Mouse (Mus musculus) intestine, embryonic 16.5 days (tissue): ENCODE data around the gene Dpf3. TPM values are rescaled to one million over a fixed set of nuclear protein-coding genes. Genes with fewer than 3 reads are reported as not detected.

Source experiments
- ATAC-seq: fragments of 200-750 bp; cut with Nextera tagmentation; 2 replicates; pipeline ENCODE4 v1.8.0; 2017; ENCODE audit warnings: moderate TSS enrichment, moderate library complexity
- H3K27ac ChIP-seq: fragments of 300-500 bp; sonication (generic); 2 replicates; pipeline ENCODE4 v1.5.1; 2014; ENCODE audit warnings: mild to moderate bottlenecking, low read length
- H3K27me3 ChIP-seq: fragments of 300-500 bp; sonication (generic); replicated peaks from 2 replicates; pipeline ENCODE4 v1.6.1; 2014; ENCODE audit warnings: low read length, control low read depth, mixed read lengths; ENCODE audit not compliant: control insufficient read depth, insufficient read depth
- H3K36me3 ChIP-seq: fragments of 300-500 bp; sonication (generic); 2 replicates; pipeline ENCODE4 v1.6.1; 2014; ENCODE audit warnings: low read length, control low read depth; ENCODE audit not compliant: control insufficient read depth, insufficient read depth
- H3K4me1 ChIP-seq: fragments of 300-500 bp; sonication (generic); 2 replicates; pipeline ENCODE4 v1.6.1; 2014; ENCODE audit warnings: low read length, control low read depth, mixed read lengths; ENCODE audit not compliant: control insufficient read depth, insufficient read depth
- H3K4me2 ChIP-seq: fragments of 300-500 bp; sonication (generic); 2 replicates; pipeline ENCODE4 v1.6.1; 2014; ENCODE audit warnings: low read depth, low read length, control low read depth
- H3K4me3 ChIP-seq: fragments of 300-500 bp; sonication (generic); 2 replicates; pipeline ENCODE4 v1.5.1; 2014; ENCODE audit warnings: mild to moderate bottlenecking, low read length
- H3K9ac ChIP-seq: fragments of 300-500 bp; sonication (generic); 2 replicates; pipeline ENCODE4 v1.6.1; 2014; ENCODE audit warnings: low read depth, low read length
- H3K9me3 ChIP-seq: fragments of 300-500 bp; sonication (generic); 2 replicates; pipeline ENCODE4 v1.6.1; 2016; ENCODE audit warnings: low read length, control low read depth; ENCODE audit not compliant: control insufficient read depth
- WGBS: fragments of 180-500 bp; shearing (Covaris S2); extraction: QIAGEN DNeasy Blood & Tissue Kit; methylation state at CpG from one replicate; pipeline ENCODE4 v1.1.7; 2014; 5-methylcytosine and 5-hydroxymethylcytosine counted together
- polyA plus RNA-seq: library from polyadenylated mRNA; unstranded; fragments of >200 nt; fragmentation: Nextera tagmentation; extraction: Ambion mirVana; gene quantifications from 2 replicates; pipeline ENCODE4 v1.2.1, GENCODE M21; 2015

The Dpf3 gene
- polyA plus RNA-seq, 1 experiment from 2014 or later, result 7.4 TPM

GRCm38 (mm10) chr12:83328899-83329298 is 158.6 kb downstream of the Dpf3 start:
- Histone ChIP-seq H3K9me3 (no peaks in the 10 kb centered on the region), H3K4me1 (no peaks in the 10 kb centered on the region), H3K36me3 (no peaks in the 10 kb centered on the region), H3K9ac (no peak overlapping the region), H3K27ac (no peak overlapping the region), H3K4me2 (no peak overlapping the region), H3K4me3 (no peak overlapping the region), H3K27me3 (no peaks in the 10 kb centered on the region)
- 71% methylated on average over 13 of the region's 13 CpGs for WGBS
- ATAC-seq, result 0 out of 2 replicates have a peak, but pooled peaks have one; percentile 28

GRCm38 (mm10) chr12:83328491-83328890 is 159.0 kb downstream of the Dpf3 start:
- no peak overlapping the region for H3K9ac ChIP-seq
- H3K4me3 ChIP-seq, result no peak overlapping the region
- ATAC-seq, result no peak
- no peaks in the 10 kb centered on the region for H3K36me3 ChIP-seq
- H3K27ac ChIP-seq, result no peak overlapping the region
- no peaks in the 10 kb centered on the region for H3K9me3 ChIP-seq
- no peak overlapping the region for H3K4me2 ChIP-seq
- H3K27me3 ChIP-seq, result no peaks in the 10 kb centered on the region
- 56% methylated on average over 4 of the region's 4 CpGs for WGBS
- H3K4me1 ChIP-seq, result no peaks in the 10 kb centered on the region

- no peaks in the 10 kb centered on the region for H3K4me1 ChIP-seq
- H3K27me3 ChIP-seq, result no peaks in the 10 kb centered on the region
- no peaks in the 10 kb centered on the region for H3K36me3 ChIP-seq
- no peak overlapping the region for H3K9ac ChIP-seq
- H3K27ac ChIP-seq, result no peak overlapping the region
- H3K4me2 ChIP-seq, result no peak overlapping the region
- ATAC-seq, result no peak
- no peak overlapping the region for H3K4me3 ChIP-seq
- H3K9me3 ChIP-seq, result no peaks in the 10 kb centered on the region
- 85% methylated on average over 1 of the region's 1 CpGs for WGBS
These were observed 160.1 kb downstream of the Dpf3 start for GRCm38 (mm10) chr12:83327451-83327850.

GRCm38 (mm10) chr12:83320725-83321124 is 166.8 kb downstream of the Dpf3 start:
- no peak for ATAC-seq
- Histone ChIP-seq H3K9me3 (no peaks in the 10 kb centered on the region), H3K9ac (no peak overlapping the region), H3K36me3 (no peaks in the 10 kb centered on the region), H3K4me2 (no peak overlapping the region), H3K27me3 (no peaks in the 10 kb centered on the region), H3K4me1 (peaks cover 3% of the 10 kb centered on the region; the same call in 1 of the 2 replicates), H3K27ac (no peak overlapping the region), H3K4me3 (no peak overlapping the region)
- WGBS, result 87% methylated on average over 3 of the region's 3 CpGs

- ATAC-seq, result no peak
- no peak overlapping the region for H3K4me3 ChIP-seq
- H3K9me3 ChIP-seq, result no peaks in the 10 kb centered on the region
These were observed 169.7 kb downstream of the Dpf3 start for GRCm38 (mm10) chr12:83317646-83318443.

GRCm38 (mm10) chr12:83314666-83315065 is 172.8 kb downstream of the Dpf3 start:
- Histone ChIP-seq H3K27ac (no peak overlapping the region), H3K9me3 (no peaks in the 10 kb centered on the region), H3K27me3 (no peaks in the 10 kb centered on the region), H3K4me3 (no peak overlapping the region), H3K36me3 (no peaks in the 10 kb centered on the region), H3K4me1 (peaks cover 3% of the 10 kb centered on the region; the same call in 1 of the 2 replicates), H3K9ac (no peak overlapping the region), H3K4me2 (no peak overlapping the region)
- ATAC-seq, result no peak
- WGBS, result 73% methylated on average over 7 of the region's 7 CpGs

More at GRCm38 (mm10) chr12:83317646-83318443, 169.7 kb downstream of the Dpf3 start:
- H3K36me3 ChIP-seq, result no peaks in the 10 kb centered on the region
- H3K4me2 ChIP-seq, result no peak overlapping the region
- no peak overlapping the region for H3K9ac ChIP-seq
- no peaks in the 10 kb centered on the region for H3K27me3 ChIP-seq
- peaks cover 3% of the 10 kb centered on the region; the same call in 1 of the 2 replicates for H3K4me1 ChIP-seq
- no peak overlapping the region for H3K27ac ChIP-seq
- WGBS, result 68% methylated on average over 8 of the region's 8 CpGs

- no peak overlapping the region for H3K4me2 ChIP-seq
- 90% methylated on average over 9 of the region's 9 CpGs for WGBS
- H3K9ac ChIP-seq, result no peak overlapping the region
- H3K4me1 ChIP-seq, result peaks cover 3% of the 10 kb centered on the region; the same call in 1 of the 2 replicates
- H3K27ac ChIP-seq, result no peak overlapping the region
- ATAC-seq, result no peak
- no peak overlapping the region for H3K4me3 ChIP-seq
- no peaks in the 10 kb centered on the region for H3K27me3 ChIP-seq
- no peaks in the 10 kb centered on the region for H3K9me3 ChIP-seq
- H3K36me3 ChIP-seq, result no peaks in the 10 kb centered on the region
These were observed 174.7 kb downstream of the Dpf3 start for GRCm38 (mm10) chr12:83312818-83313217.

GRCm38 (mm10) chr12:83310567-83310966 is 176.9 kb downstream of the Dpf3 start:
- Histone ChIP-seq H3K4me2 (no peak overlapping the region), H3K27me3 (no peaks in the 10 kb centered on the region), H3K36me3 (no peaks in the 10 kb centered on the region), H3K9me3 (no peaks in the 10 kb centered on the region), H3K27ac (no peak overlapping the region), H3K4me3 (no peak overlapping the region), H3K4me1 (no peaks in the 10 kb centered on the region), H3K9ac (no peak overlapping the region)
- no peak for ATAC-seq
- 79% methylated on average over 11 of the region's 11 CpGs for WGBS

- Histone ChIP-seq H3K36me3 (no peaks in the 10 kb centered on the region), H3K4me1 (no peaks in the 10 kb centered on the region), H3K4me2 (no peak overlapping the region), H3K27me3 (no peaks in the 10 kb centered on the region), H3K9me3 (no peaks in the 10 kb centered on the region), H3K4me3 (no peak overlapping the region), H3K27ac (no peak overlapping the region), H3K9ac (no peak overlapping the region)
- 87% methylated on average over 11 of the region's 11 CpGs for WGBS
- ATAC-seq, result peak; percentile 36; the same call in 1 of the 2 replicates
These were observed 178.3 kb downstream of the Dpf3 start for GRCm38 (mm10) chr12:83309031-83309804.
